Mouse (Mus musculus): ENCODE results near the gene Lats2. TPM values are rescaled to one million over a fixed set of nuclear protein-coding genes. Genes with fewer than 3 reads are reported as not detected.

The Lats2 gene
- polyA plus RNA-seq, 1 experiment from 2014 or later = 15.0 TPM

DNA sequence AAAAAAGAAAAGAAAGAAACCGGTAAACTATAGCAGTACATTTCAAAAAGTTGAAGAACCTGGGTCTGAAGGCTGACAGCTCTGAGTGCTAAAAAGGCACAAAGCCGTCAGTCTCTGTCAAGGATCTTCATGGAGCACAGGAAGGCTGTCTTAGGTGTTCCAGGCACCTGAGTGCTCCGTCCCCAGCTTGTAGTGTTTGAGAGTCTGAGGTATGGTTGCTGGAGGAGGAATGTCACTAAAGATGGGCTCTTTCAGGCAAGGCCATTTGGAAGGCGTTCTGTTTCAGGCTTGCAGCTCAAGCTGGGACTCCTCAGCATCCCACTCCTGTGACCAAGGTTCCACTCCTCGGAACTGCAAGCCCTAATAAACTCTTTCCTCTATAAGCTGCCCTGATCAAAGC lies 70.7 kb downstream of the Lats2 start:
- WGBS = 81% methylated on average over 5 of the region's 5 CpGs

GRCm38 (mm10) chr14:57686647-57687046 lies 71.5 kb downstream of the Lats2 start:
- Histone ChIP-seq H3K4me1 (no peaks in the 10 kb centered on the region), H3K27ac (no peak overlapping the region), H3K27me3 (no peaks in the 10 kb centered on the region), H3K9ac (no peak overlapping the region), H3K4me2 (no peak overlapping the region), H3K4me3 (replicated peaks) (no peak overlapping the region), H3K36me3 (replicated peaks) (peaks cover 11% of the 10 kb centered on the region), H3K9me3 (no peaks in the 10 kb centered on the region)
- 85% methylated on average over 6 of the region's 6 CpGs for WGBS
- no peak for ATAC-seq (ENCODE audit: low FRiP score)

More for the DNA sequence above, 70.7 kb downstream of the Lats2 start:
- H3K27ac ChIP-seq = no peak overlapping the region
- peaks cover 12% of the 10 kb centered on the region for H3K36me3 ChIP-seq (replicated peaks)
- no peaks in the 10 kb centered on the region for H3K4me1 ChIP-seq
- ATAC-seq (ENCODE audit: low FRiP score) = no peak
- H3K9me3 ChIP-seq = no peaks in the 10 kb centered on the region
- no peaks in the 10 kb centered on the region for H3K27me3 ChIP-seq
- no peak overlapping the region for H3K9ac ChIP-seq
- no peak overlapping the region for H3K4me2 ChIP-seq
- H3K4me3 ChIP-seq (replicated peaks) = no peak overlapping the region

DNA sequence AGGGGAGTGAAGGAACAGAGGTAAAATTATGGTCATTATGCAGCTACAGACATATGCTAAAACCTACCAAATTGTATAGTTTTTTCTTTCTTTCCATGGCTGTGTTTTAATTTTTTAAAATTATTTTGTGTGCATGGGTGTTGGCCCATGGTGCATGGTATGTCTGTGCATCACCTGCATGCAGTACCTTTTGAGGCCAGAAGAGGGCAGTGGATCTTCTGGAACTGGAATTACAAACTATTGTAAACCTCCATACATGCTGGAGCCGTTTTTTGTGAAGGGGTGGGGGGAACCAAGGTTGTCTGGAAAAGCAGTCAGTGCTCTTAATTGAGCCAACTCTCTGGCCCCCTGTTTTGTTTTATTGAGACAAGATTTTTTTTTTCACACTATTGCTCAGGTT lies 73.6 kb downstream of the Lats2 start:
- Histone ChIP-seq H3K9ac (no peak overlapping the region), H3K36me3 (replicated peaks) (no peaks in the 10 kb centered on the region; the same call in 1 of the 2 replicates), H3K4me1 (no peaks in the 10 kb centered on the region), H3K9me3 (no peaks in the 10 kb centered on the region), H3K4me3 (replicated peaks) (no peak overlapping the region), H3K27me3 (no peaks in the 10 kb centered on the region), H3K27ac (no peak overlapping the region), H3K4me2 (no peak overlapping the region)
- peak; percentile 14; the same call in 1 of the 2 replicates for ATAC-seq (ENCODE audit: low FRiP score)
- 13% methylated on average over 1 of the region's 1 CpGs for WGBS

DNA sequence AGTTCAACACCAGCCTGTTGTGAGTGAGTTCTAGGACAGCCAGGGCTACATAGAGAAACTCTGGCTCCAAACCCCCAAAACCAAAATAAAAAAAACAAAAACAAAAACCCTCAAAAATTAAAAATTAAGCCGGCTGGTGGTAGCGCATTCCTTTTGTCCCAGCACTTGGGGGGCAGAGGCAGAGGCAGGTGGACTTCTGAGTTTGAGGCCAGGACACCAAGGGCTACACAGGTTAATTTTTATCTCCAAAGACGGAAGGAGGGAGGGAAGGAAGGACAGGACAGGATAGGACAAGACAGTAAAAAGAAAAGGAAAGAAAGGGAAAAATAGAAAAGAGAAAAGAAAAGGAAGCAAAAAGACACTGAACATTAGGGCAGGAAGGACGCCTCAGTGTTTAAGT lies 75.4 kb downstream of the Lats2 start:
- no peaks in the 10 kb centered on the region for H3K36me3 ChIP-seq (replicated peaks)
- no peaks in the 10 kb centered on the region for H3K9me3 ChIP-seq
- H3K9ac ChIP-seq = no peak overlapping the region
- H3K27ac ChIP-seq = no peak overlapping the region
- H3K4me3 ChIP-seq (replicated peaks) = no peak overlapping the region
- H3K4me1 ChIP-seq = no peaks in the 10 kb centered on the region
- no peaks in the 10 kb centered on the region for H3K27me3 ChIP-seq
- no peak for ATAC-seq (ENCODE audit: low FRiP score)
- H3K4me2 ChIP-seq = no peak overlapping the region
- WGBS = 83% methylated on average over 4 of the region's 4 CpGs

DNA sequence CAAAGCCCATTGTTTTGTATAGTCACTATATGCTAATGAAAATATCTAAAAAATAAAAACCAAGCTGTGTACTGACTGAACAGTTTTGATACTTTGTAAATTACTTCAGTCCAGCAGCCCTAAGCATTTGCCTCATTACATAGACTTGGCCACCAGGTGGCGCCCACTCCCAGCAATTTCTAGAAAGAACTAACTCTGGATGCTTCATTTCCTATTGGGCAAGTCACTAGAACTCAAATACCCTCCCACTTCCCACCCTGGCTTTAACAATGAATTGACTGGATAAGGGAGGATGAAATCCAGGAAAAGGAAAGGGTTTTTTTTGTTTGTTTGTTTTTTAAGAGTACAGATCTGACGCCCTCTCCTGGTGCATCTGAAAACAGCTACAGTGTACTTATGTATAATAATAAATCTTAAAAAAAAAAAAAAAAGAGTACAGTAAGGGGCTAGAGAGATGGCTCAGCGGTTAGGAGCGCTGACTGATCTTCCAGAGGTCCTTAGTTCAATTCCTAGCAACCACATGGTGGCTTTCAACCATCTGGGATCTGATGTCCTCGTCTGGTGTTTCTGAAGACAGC lies 78.1 kb downstream of the Lats2 start:
- no peak overlapping the region for H3K4me2 ChIP-seq
- 46% methylated on average over 5 of the region's 5 CpGs for WGBS
- H3K4me3 ChIP-seq (replicated peaks) = no peak overlapping the region
- ATAC-seq (ENCODE audit: low FRiP score) = peak; percentile 53; the same call in 1 of the 2 replicates
- H3K9me3 ChIP-seq = no peaks in the 10 kb centered on the region
- no peaks in the 10 kb centered on the region for H3K36me3 ChIP-seq (replicated peaks)
- no peaks in the 10 kb centered on the region for H3K27me3 ChIP-seq
- H3K9ac ChIP-seq = no peak overlapping the region
- no peak overlapping the region for H3K27ac ChIP-seq
- no peaks in the 10 kb centered on the region for H3K4me1 ChIP-seq

- H3K36me3 ChIP-seq (replicated peaks) = no peaks in the 10 kb centered on the region
- H3K4me2 ChIP-seq = no peak overlapping the region
- no peak for ATAC-seq (ENCODE audit: low FRiP score)
- WGBS = 32% methylated on average over 1 of the region's 1 CpGs
- H3K9ac ChIP-seq = no peak overlapping the region
- no peaks in the 10 kb centered on the region for H3K4me1 ChIP-seq
- H3K27me3 ChIP-seq = no peaks in the 10 kb centered on the region
- H3K9me3 ChIP-seq = no peaks in the 10 kb centered on the region
- H3K27ac ChIP-seq = no peak overlapping the region
- no peak overlapping the region for H3K4me3 ChIP-seq (replicated peaks)
Measured at GRCm38 (mm10) chr14:57679523-57679922, 78.7 kb downstream of the Lats2 start.

DNA sequence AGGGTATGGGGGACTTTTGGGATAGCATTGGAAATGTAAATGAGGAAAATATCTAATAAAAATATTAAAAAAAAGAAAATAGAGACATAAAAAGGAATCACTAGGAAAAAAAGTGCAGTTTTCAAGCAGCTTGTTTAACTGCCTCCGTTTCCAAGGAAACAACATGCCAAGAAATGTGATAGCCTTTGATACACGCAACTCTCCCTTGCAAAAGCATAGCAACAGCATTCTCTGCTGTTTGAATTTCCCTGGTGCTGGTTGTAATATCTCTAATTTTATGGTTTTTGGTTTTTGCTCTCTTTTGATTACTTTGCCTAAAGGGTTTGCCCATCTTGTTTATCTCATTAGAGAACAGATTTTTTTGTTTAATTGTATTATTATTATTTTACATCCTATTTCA lies 82.7 kb downstream of the Lats2 start:
- no peak overlapping the region for H3K4me2 ChIP-seq
- no peaks in the 10 kb centered on the region for H3K27me3 ChIP-seq
- no peaks in the 10 kb centered on the region for H3K4me1 ChIP-seq
- H3K9ac ChIP-seq = no peak overlapping the region
- H3K27ac ChIP-seq = no peak overlapping the region
- H3K4me3 ChIP-seq (replicated peaks) = no peak overlapping the region
- WGBS = 66% methylated on average over 2 of the region's 2 CpGs
- H3K36me3 ChIP-seq (replicated peaks) = no peaks in the 10 kb centered on the region
- no peaks in the 10 kb centered on the region for H3K9me3 ChIP-seq
- no peak for ATAC-seq (ENCODE audit: low FRiP score)

GRCm38 (mm10) chr14:57665628-57665950 lies 92.6 kb downstream of the Lats2 start:
- Histone ChIP-seq H3K36me3 (replicated peaks) (0 out of 2 replicates have a peak, but pooled peaks cover 2% of the 10 kb centered on the region), H3K4me2 (peak overlapping the region; percentile 84), H3K9ac (peak overlapping the region; percentile 91), H3K27me3 (no peaks in the 10 kb centered on the region), H3K9me3 (no peaks in the 10 kb centered on the region), H3K4me1 (peaks cover 19% of the 10 kb centered on the region), H3K4me3 (replicated peaks) (peak overlapping the region; percentile 86), H3K27ac (peak overlapping the region; percentile 98)
- 16% methylated on average over 10 of the region's 10 CpGs for WGBS
- no peak for ATAC-seq (ENCODE audit: low FRiP score)

- peak; percentile 96 for ATAC-seq (ENCODE audit: low FRiP score)
- WGBS = under 1% methylated on average over 80 of the region's 80 CpGs
- Histone ChIP-seq H3K27me3 (no peaks in the 10 kb centered on the region), H3K9ac (peak within 1 kb of the TSS; percentile 91), H3K4me2 (peak within 1 kb of the TSS; percentile 84), H3K36me3 (replicated peaks) (0 out of 2 replicates have a peak, but pooled peaks cover 2% of the 10 kb centered on the region), H3K4me1 (peaks cover 19% of the 10 kb centered on the region), H3K4me3 (replicated peaks) (peak within 1 kb of the TSS; percentile 86), H3K9me3 (no peaks in the 10 kb centered on the region), H3K27ac (peak within 1 kb of the TSS; percentile 98)
Measured at GRCm38 (mm10) chr14:57664822-57665627, 93.2 kb downstream of the Lats2 start, which contains the start of gene Xpo4. TSS of gene Xpo4 (minus strand) at chr14:57665430.

- no peaks in the 10 kb centered on the region for H3K27me3 ChIP-seq
- peak overlapping the region; percentile 91 for H3K9ac ChIP-seq
- H3K36me3 ChIP-seq (replicated peaks) = 0 out of 2 replicates have a peak, but pooled peaks cover 2% of the 10 kb centered on the region
- H3K27ac ChIP-seq = peak overlapping the region; percentile 98
- WGBS = under 1% methylated on average over 19 of the region's 19 CpGs
- peak overlapping the region; percentile 86 for H3K4me3 ChIP-seq (replicated peaks)
- ATAC-seq (ENCODE audit: low FRiP score) = peak; percentile 55
- H3K9me3 ChIP-seq = no peaks in the 10 kb centered on the region
- H3K4me2 ChIP-seq = peak overlapping the region; percentile 84
- H3K4me1 ChIP-seq = peaks cover 19% of the 10 kb centered on the region
Measured at GRCm38 (mm10) chr14:57664311-57664821, 93.8 kb downstream of the Lats2 start.

DNA sequence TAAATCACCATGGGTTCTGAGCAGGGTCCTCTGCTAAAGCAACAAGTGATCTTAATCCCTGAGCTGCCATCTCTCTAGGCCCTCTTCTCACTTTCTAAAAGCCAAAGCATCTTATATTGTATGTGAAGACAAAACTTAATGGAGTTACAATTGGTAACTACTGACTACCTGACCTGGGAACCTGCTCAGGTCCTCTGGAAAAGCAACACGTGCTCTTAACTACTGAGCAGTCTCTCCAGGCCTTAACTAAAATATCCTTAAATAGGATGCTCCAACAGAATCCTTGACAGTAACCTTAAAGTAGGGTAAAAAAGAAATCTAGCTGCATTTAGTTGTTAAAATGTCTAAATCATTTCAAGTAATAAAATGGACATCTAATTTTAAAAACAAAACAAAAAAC lies 94.6 kb downstream of the Lats2 start:
- Histone ChIP-seq H3K27ac (no peak overlapping the region), H3K4me1 (peaks cover 19% of the 10 kb centered on the region), H3K36me3 (replicated peaks) (0 out of 2 replicates have a peak, but pooled peaks cover 2% of the 10 kb centered on the region), H3K9me3 (no peaks in the 10 kb centered on the region), H3K4me3 (replicated peaks) (peak overlapping the region; percentile 86), H3K27me3 (no peaks in the 10 kb centered on the region), H3K4me2 (peak overlapping the region; percentile 84), H3K9ac (no peak overlapping the region)
- ATAC-seq (ENCODE audit: low FRiP score) = no peak
- 32% methylated on average over 1 of the region's 1 CpGs for WGBS

- Histone ChIP-seq H3K4me3 (replicated peaks) (no peak overlapping the region), H3K27ac (no peak overlapping the region), H3K4me1 (peaks cover 4% of the 10 kb centered on the region; the same call in 1 of the 2 replicates), H3K9me3 (no peaks in the 10 kb centered on the region), H3K27me3 (no peaks in the 10 kb centered on the region), H3K4me2 (no peak overlapping the region), H3K36me3 (replicated peaks) (0 out of 2 replicates have a peak, but pooled peaks cover 2% of the 10 kb centered on the region), H3K9ac (no peak overlapping the region)
- no peak for ATAC-seq (ENCODE audit: low FRiP score)
- 98% methylated on average over 4 of the region's 4 CpGs for WGBS
Measured at GRCm38 (mm10) chr14:57658301-57658700, 99.9 kb downstream of the Lats2 start.

Data from forebrain, embryonic 12.5 days (tissue).